Mouse (Mus musculus) CH12.LX (cell line): ENCODE measurements around the gene Psmd3. TPM values are rescaled to one million over a fixed set of nuclear protein-coding genes. Genes with fewer than 3 reads are reported as not detected.

Source experiments
- DNase-seq: peaks from one replicate; pipeline ENCODE4 v3.0.0-alpha.2; 2013; ENCODE audit errors: extremely low read depth
- H3K27ac ChIP-seq: 2 replicates; pipeline ENCODE4 v1.5.1; 2012; ENCODE audit warnings: low read depth, mild to moderate bottlenecking, control low read depth, moderate library complexity; ENCODE audit not compliant: insufficient read depth
- H3K27me3 ChIP-seq: replicated peaks from 2 replicates; pipeline ENCODE3; 2012; ENCODE audit warnings: inconsistent platforms
- H3K36me3 ChIP-seq, 2 experiments: replicated peaks in 1 of 2; 2 replicates each; pipeline versions ENCODE3 to v1.6.1; 2012; ENCODE audit warnings: inconsistent platforms in 1 of 2, low read length in 1 of 2, mild to moderate bottlenecking in 1 of 2, mixed read lengths in 1 of 2, moderate library complexity in 1 of 2; ENCODE audit not compliant: control insufficient read depth in 1 of 2, insufficient read depth in 1 of 2
- H3K4me1 ChIP-seq, 2 experiments: 2 replicates each; pipeline ENCODE4 v1.6.1; 2012; ENCODE audit warnings: inconsistent platforms in 1 of 2, moderate library complexity in 1 of 2; ENCODE audit not compliant: insufficient read depth in 2 of 2, control insufficient read depth in 1 of 2
- H3K4me2 ChIP-seq: 2 replicates; pipeline ENCODE4 v1.6.1; 2012; ENCODE audit warnings: low read depth, mild to moderate bottlenecking, control low read depth; ENCODE audit not compliant: poor library complexity, insufficient read depth, severe bottlenecking
- H3K4me3 ChIP-seq, 3 experiments: fragments of 150-350 bp in 1 of 3; sonication (generic) in 1 of 3; replicated peaks in 1 of 3; 2 replicates each; pipeline versions ENCODE3 to v1.5.1; 2011 to 2012; ENCODE audit warnings: low read depth in 2 of 3, low read length in 2 of 3, mild to moderate bottlenecking in 2 of 3, moderate library complexity in 2 of 3, control low read depth in 1 of 3, improper control_type of control experiment in 1 of 3, inconsistent platforms in 1 of 3, mixed read lengths in 1 of 3; ENCODE audit not compliant: poor library complexity in 1 of 3
- H3K79me2 ChIP-seq: replicated peaks from 2 replicates; pipeline ENCODE4 v1.6.1; 2012; ENCODE audit warnings: mild to moderate bottlenecking, moderate library complexity; ENCODE audit not compliant: control insufficient read depth, poor library complexity, insufficient read depth, severe bottlenecking; ENCODE audit errors: extremely low read depth
- H3K9ac ChIP-seq: 2 replicates; pipeline ENCODE4 v1.6.1; 2012; ENCODE audit warnings: low read depth, mild to moderate bottlenecking, control low read depth, moderate library complexity; ENCODE audit not compliant: insufficient read depth
- H3K9me3 ChIP-seq: replicated peaks from 2 replicates; pipeline ENCODE3; 2012; ENCODE audit warnings: low read length, inconsistent platforms, mixed read lengths
- CHD1 ChIP-seq: IDR thresholded peaks from 2 replicates; pipeline ENCODE4 v1.6.1; 2012; ENCODE audit warnings: low read depth, low read length, improper control_type of control experiment, inconsistent platforms
- CHD2 ChIP-seq: IDR thresholded peaks from 2 replicates; pipeline ENCODE4 v1.6.1; 2011; ENCODE audit warnings: low read length, improper control_type of control experiment
- CTCF ChIP-seq, 2 experiments: IDR thresholded peaks in 1 of 2; conservative IDR thresholded peaks in 1 of 2; 2 replicates each; pipeline ENCODE4 v1.5.1; 2011 to 2012; ENCODE audit warnings: low read depth in 2 of 2, low read length in 2 of 2, improper control_type of control experiment in 1 of 2, inconsistent platforms in 1 of 2, mild to moderate bottlenecking in 1 of 2, moderate library complexity in 1 of 2
- E2F4 ChIP-seq: IDR thresholded peaks from 2 replicates; pipeline ENCODE4 v1.6.1; 2011; ENCODE audit warnings: low read depth, low read length, improper control_type of control experiment; ENCODE audit not compliant: insufficient replicate concordance
- ELF1 ChIP-seq: IDR thresholded peaks from 2 replicates; pipeline ENCODE4 v1.6.1; 2014; ENCODE audit warnings: low read depth, mild to moderate bottlenecking, inconsistent platforms, low read length, improper control_type of control experiment
- EP300 ChIP-seq: IDR thresholded peaks from 2 replicates; pipeline ENCODE4 v1.6.1; 2011; ENCODE audit warnings: low read length, improper control_type of control experiment
- GABPA ChIP-seq: IDR thresholded peaks from 2 replicates; pipeline ENCODE4 v1.6.1; 2012; ENCODE audit warnings: low read depth, low read length, improper control_type of control experiment, inconsistent platforms; ENCODE audit not compliant: insufficient replicate concordance
- HCFC1 ChIP-seq: IDR thresholded peaks from 2 replicates; pipeline ENCODE4 v1.6.1; 2012; ENCODE audit warnings: low read depth, mild to moderate bottlenecking, inconsistent platforms, low read length, improper control_type of control experiment
- MAZ ChIP-seq: IDR thresholded peaks from 2 replicates; pipeline ENCODE4 v1.6.1; 2012; ENCODE audit warnings: low read depth, mild to moderate bottlenecking, inconsistent platforms, low read length, improper control_type of control experiment, moderate library complexity
- MEF2A ChIP-seq: IDR thresholded peaks from 2 replicates; pipeline ENCODE4 v1.6.1; 2014; ENCODE audit warnings: low read depth, mild to moderate bottlenecking, inconsistent platforms, low read length, improper control_type of control experiment, borderline replicate concordance
- MXI1 ChIP-seq: IDR thresholded peaks from 2 replicates; pipeline ENCODE4 v1.6.1; 2011; ENCODE audit warnings: mild to moderate bottlenecking, low read depth, low read length, improper control_type of control experiment
- NELFE ChIP-seq: IDR thresholded peaks from 2 replicates; pipeline ENCODE4 v1.6.1; 2011; ENCODE audit warnings: low read depth, low read length, improper control_type of control experiment
- NRF1 ChIP-seq: IDR thresholded peaks from 2 replicates; pipeline ENCODE4 v1.6.1; 2014; ENCODE audit warnings: low read depth, mild to moderate bottlenecking, inconsistent platforms, low read length, improper control_type of control experiment, moderate library complexity
- POLR2AphosphoS2 ChIP-seq: IDR thresholded peaks from 2 replicates; pipeline ENCODE4 v1.6.1; 2011; ENCODE audit warnings: low read depth, low read length, improper control_type of control experiment
- RAD21 ChIP-seq: IDR thresholded peaks from 2 replicates; pipeline ENCODE4 v1.6.1; 2011; ENCODE audit warnings: low read depth, mild to moderate bottlenecking, low read length, improper control_type of control experiment, moderate library complexity
- SIN3A ChIP-seq: IDR thresholded peaks from 2 replicates; pipeline ENCODE4 v1.6.1; 2012; ENCODE audit warnings: low read length, improper control_type of control experiment, inconsistent platforms
- SMC3 ChIP-seq: IDR thresholded peaks from 2 replicates; pipeline ENCODE4 v1.6.1; 2011; ENCODE audit warnings: low read depth, low read length, improper control_type of control experiment
- UBTF ChIP-seq: IDR thresholded peaks from 2 replicates; pipeline ENCODE4 v1.6.1; 2012; ENCODE audit warnings: low read depth, mild to moderate bottlenecking, inconsistent platforms, low read length, improper control_type of control experiment, moderate library complexity
- USF1 ChIP-seq: IDR thresholded peaks from 2 replicates; pipeline ENCODE4 v1.6.1; 2014; ENCODE audit warnings: low read depth, mild to moderate bottlenecking, inconsistent platforms, low read length, improper control_type of control experiment
- USF2 ChIP-seq: conservative IDR thresholded peaks from 2 replicates; pipeline ENCODE4 v1.6.1; 2011; ENCODE audit warnings: low read depth, low read length, improper control_type of control experiment
- ZC3H11A ChIP-seq: IDR thresholded peaks from 2 replicates; pipeline ENCODE4 v1.6.1; 2012; ENCODE audit warnings: low read depth, mild to moderate bottlenecking, inconsistent platforms, low read length, improper control_type of control experiment
- ZKSCAN1 ChIP-seq: IDR thresholded peaks from 2 replicates; pipeline ENCODE4 v1.6.1; 2012; ENCODE audit warnings: low read depth, inconsistent platforms, low read length, improper control_type of control experiment, borderline replicate concordance
- ZMIZ1 ChIP-seq: IDR thresholded peaks from 2 replicates; pipeline ENCODE4 v1.6.1; 2012; ENCODE audit warnings: low read depth, mild to moderate bottlenecking, inconsistent platforms, low read length, improper control_type of control experiment
- ZNF384 ChIP-seq: IDR thresholded peaks from 2 replicates; pipeline ENCODE4 v1.6.1; 2012; ENCODE audit warnings: low read depth, low read length, improper control_type of control experiment, inconsistent platforms
- dilution Hi-C: fragments of 300-500 bp; cut with MboI; formaldehyde crosslinking; loops from 2 replicates; pipeline ENCODE4 v1.14.3; 2020; ENCODE audit warnings: low sequenced_read_pairs; ENCODE audit not compliant: extremely low pct_unique_long_range_greater_than_20kb, extremely low pct_ligation_motif_present
- in situ Hi-C: fragments of 300-500 bp; cut with MboI; formaldehyde crosslinking; loops from 3 replicates; pipeline ENCODE4 v1.14.3; 2019; ENCODE audit warnings: low sequenced_read_pairs, low pct_ligation_motif_present, low pct_unique_long_range_greater_than_20kb, mixed read lengths
- polyA plus RNA-seq: library from polyadenylated mRNA; unstranded; fragments of >175 nt; gene quantifications from 2 replicates; pipeline ENCODE4 v1.2.1, GENCODE M21; 2012; ENCODE audit warnings: low read depth; ENCODE audit not compliant: insufficient read length
- total RNA-seq, 2 experiments: library from RNA; depleted of rRNA; stranded (reverse); fragments of 300-350 nt in 1 of 2; fragments of >200 nt in 1 of 2; gene quantifications; 2 replicates each; pipeline ENCODE4 v1.2.3; 2012 to 2014

The Psmd3 gene
- total and polyA plus RNA-seq, 3 experiments = 166 to 354 (median 291) TPM

- peaks cover 73 to 90% of the 10 kb centered on the region in 2 experiments for H3K36me3 ChIP-seq
- no peaks in the 10 kb centered on the region for H3K27me3 ChIP-seq
- no peak overlapping the region for H3K4me3 ChIP-seq
- H3K4me1 ChIP-seq = peaks cover 0 to 5% of the 10 kb centered on the region in 2 experiments; a peak in 2 of 4 replicates
- no peak overlapping the region for H3K27ac ChIP-seq
- DNase-seq = no peak
- no peak overlapping the region for H3K9ac ChIP-seq
- in situ Hi-C loops (no loop called here), dilution Hi-C loops (no loop called here)
- H3K4me2 ChIP-seq = no peak overlapping the region
- TF ChIP-seq EP300 (no peak), CHD2 (no peak), MXI1 (no peak), RAD21 (no peak), ZKSCAN1 (no peak), ELF1 (no peak), CHD1 (no peak), USF2 (no peak)
- H3K79me2 ChIP-seq = no peaks in the 10 kb centered on the region
- H3K9me3 ChIP-seq = no peaks in the 10 kb centered on the region
Measured at GRCm38 (mm10) chr11:98715946-98716345, 33.6 kb downstream of the Psmd3 start.

GRCm38 (mm10) chr11:98717904-98718303 is 35.5 kb downstream of the Psmd3 start:
- dilution Hi-C loops = no loop called here
- DNase-seq = peak; percentile 44
- Histone ChIP-seq H3K27ac (no peak overlapping the region), H3K4me2 (no peak overlapping the region), H3K36me3 (peaks cover 65 to 92% of the 10 kb centered on the region in 2 experiments), H3K9ac (no peak overlapping the region), H3K27me3 (no peaks in the 10 kb centered on the region), H3K4me3 (no peak overlapping the region), H3K9me3 (no peaks in the 10 kb centered on the region)
- TF ChIP-seq MXI1 (no peak), CTCF (conservative IDR thresholded peaks at IDR 0.05 in 1 of 2, IDR thresholded peaks at IDR 0.05 in 1 of 2; ENCODE audit: low read depth in 2 of 2, low read length in 2 of 2) (peak; percentile 46 to 76; a peak in 3 of 4 replicates), ZNF384 (no peak), SMC3 (peak; percentile 60), ZMIZ1 (no peak), USF2 (no peak), RAD21 (peak; percentile 36)
- TF ChIP-seq, all 38 proteins: peak for 3
- no peaks in the 10 kb centered on the region for H3K79me2 ChIP-seq
- in situ Hi-C loops = no loop called here
- H3K4me1 ChIP-seq = peaks cover 0 to 4% of the 10 kb centered on the region in 2 experiments; a peak in 1 of 4 replicates

- H3K36me3 ChIP-seq = peaks cover 44 to 92% of the 10 kb centered on the region in 2 experiments
- no peak overlapping the region for H3K27ac ChIP-seq
- in situ Hi-C loops = loop anchor here (10.0 kb wide), 1 partner anchor 64 kb away; no protein-coding TSS in a partner anchor
- DNase-seq = no peak
- no peak overlapping the region for H3K9ac ChIP-seq
- H3K27me3 ChIP-seq = no peaks in the 10 kb centered on the region
- H3K9me3 ChIP-seq = no peaks in the 10 kb centered on the region
- H3K4me1 ChIP-seq = peaks cover 0 to 4% of the 10 kb centered on the region in 2 experiments; a peak in 1 of 4 replicates
- H3K4me2 ChIP-seq = no peak overlapping the region
- dilution Hi-C loops = no loop called here
- H3K79me2 ChIP-seq = no peaks in the 10 kb centered on the region
- H3K4me3 ChIP-seq = no peak overlapping the region
- TF ChIP-seq ZC3H11A (no peak), RAD21 (no peak), POLR2AphosphoS2 (no peak), USF2 (no peak), SIN3A (no peak), NRF1 (no peak), E2F4 (no peak), MEF2A (no peak), SMC3 (no peak), CTCF (conservative IDR thresholded peaks at IDR 0.05 in 1 of 2, IDR thresholded peaks at IDR 0.05 in 1 of 2; ENCODE audit: low read depth in 2 of 2, low read length in 2 of 2) (no peak), HCFC1 (no peak), ELF1 (no peak), USF1 (no peak), UBTF (no peak), NELFE (no peak), MAZ (no peak), GABPA (no peak), MXI1 (no peak)
Measured at GRCm38 (mm10) chr11:98720756-98721155, 38.4 kb downstream of the Psmd3 start.
